Mouse (Mus musculus) small intestine, adult 2 months (tissue): ENCODE measurements around the gene Htra1.

Experiments
- CTCF ChIP-seq: fragments of 200-500 bp; IDR thresholded peaks from 2 replicates; pipeline ENCODE4 v1.5.1; 2012; ENCODE audit warnings: low read depth, mild to moderate bottlenecking, control low read depth, inconsistent platforms, low read length, moderate library complexity, mixed read lengths; ENCODE audit not compliant: insufficient replicate concordance, insufficient read length; ENCODE audit errors: extremely low read depth
- POLR2A ChIP-seq: fragments of 200-500 bp; IDR thresholded peaks from 2 replicates; pipeline ENCODE4 v1.6.1; 2012; ENCODE audit warnings: low read depth, mild to moderate bottlenecking, control low read depth, inconsistent platforms, low read length, moderate library complexity

DNA sequence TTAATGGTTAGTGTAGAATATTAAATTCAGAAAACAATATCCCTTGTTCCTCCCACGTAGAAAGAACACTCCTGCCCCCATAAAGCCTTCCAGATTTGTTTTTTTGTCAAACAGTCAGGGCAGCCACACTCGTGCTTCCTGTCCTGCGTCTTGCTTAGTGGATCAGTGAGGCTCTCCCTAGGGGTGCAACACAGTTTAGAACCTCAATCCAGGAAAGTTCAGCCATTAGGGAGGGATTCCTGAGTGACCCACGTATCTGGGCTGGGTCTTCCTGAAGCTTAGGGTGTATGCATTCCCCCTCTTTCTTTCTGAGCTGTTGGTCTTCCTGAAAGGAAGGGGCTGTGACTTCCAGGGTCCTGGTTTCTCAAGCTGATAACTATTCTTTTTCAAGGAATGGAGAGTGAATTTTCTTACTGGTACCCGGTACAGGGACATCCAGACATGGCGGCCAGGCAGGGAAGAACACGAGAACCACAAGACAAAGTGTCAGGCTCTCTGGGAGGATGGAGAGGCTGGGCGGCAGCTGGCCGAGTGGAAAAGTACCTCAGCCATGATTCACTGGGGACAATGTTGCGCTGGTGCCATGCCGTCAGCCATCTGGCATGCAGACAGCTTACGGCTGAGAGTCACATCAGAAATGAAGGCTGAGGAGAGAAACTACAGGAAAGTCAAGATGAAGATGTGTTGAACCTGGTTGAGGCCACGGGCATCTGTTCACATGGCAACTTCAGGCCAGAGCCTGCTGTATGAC, 12.8 kb upstream of the Htra1 start:
- TF ChIP-seq POLR2A: no peak
- TF ChIP-seq CTCF: no peak
